Mouse (Mus musculus) liver, embryonic 14.5 days (tissue): ENCODE data around the gene Pdyn.

Experiments
- CTCF ChIP-seq: IDR thresholded peaks from 2 replicates; pipeline ENCODE4 v1.5.1; 2016; ENCODE audit warnings: antibody characterized with exemption, low read depth, control low read depth
- EP300 ChIP-seq: IDR thresholded peaks from 2 replicates; pipeline ENCODE4 v1.6.1; 2016; ENCODE audit warnings: antibody characterized with exemption, low read depth

- no peak for TF ChIP-seq CTCF
- TF ChIP-seq EP300: no peak
Measured at GRCm38 (mm10) chr2:129740515-129740914, 40.9 kb upstream of the Pdyn start.
